Mouse (Mus musculus): Measurements from ENCODE around the gene Tbc1d20. TPM values are rescaled to one million over a fixed set of nuclear protein-coding genes. Genes with fewer than 3 reads are reported as not detected.
"Not testable (repeated sequence)": the region's sequence is repeated elsewhere in the genome, so short reads cannot be mapped to it uniquely, and the experiment has no call there.

Tbc1d20 gene
- polyA plus RNA-seq (2016; fragmentation: Nextera tagmentation; extraction: Ambion mirVana), result 33.6 and 37.5 TPM in 2 replicates

- H3K9me3 ChIP-seq (replicated peaks), result no peaks in the 10 kb centered on the region
- H3K4me2 ChIP-seq, result peak within 1 kb of the TSS; percentile 78
- peak; percentile 99 for ATAC-seq (ENCODE audit: insufficient number of reproducible peaks, low FRiP score)
- WGBS, result under 1% methylated on average over 69 of the region's 70 CpGs
- H3K27me3 ChIP-seq (replicated peaks), result no peaks in the 10 kb centered on the region
- no peaks in the 10 kb centered on the region for H3K36me3 ChIP-seq
- peak within 1 kb of the TSS; percentile 94 for H3K9ac ChIP-seq
- peaks cover 40% of the 10 kb centered on the region for H3K4me1 ChIP-seq (replicated peaks)
- H3K4me3 ChIP-seq, result peak within 1 kb of the TSS; percentile 79
- peak within 1 kb of the TSS; percentile 83 for H3K27ac ChIP-seq (ENCODE audit: poor library complexity, severe bottlenecking)
Measured at GRCm38 (mm10) chr2:152293727-152294475, at the start of gene Tbc1d20. Gene Tbc1d20 (plus strand): TSS chr2:152293828.

- no peak overlapping the region for H3K9ac ChIP-seq
- H3K4me3 ChIP-seq, result no peak overlapping the region
- no peaks in the 10 kb centered on the region for H3K27me3 ChIP-seq (replicated peaks)
- no peak for ATAC-seq (ENCODE audit: insufficient number of reproducible peaks, low FRiP score)
- H3K36me3 ChIP-seq, result peaks cover 20% of the 10 kb centered on the region
- no peak overlapping the region for H3K4me2 ChIP-seq
- 85% methylated on average over 1 of the region's 1 CpGs for WGBS
- H3K27ac ChIP-seq (ENCODE audit: poor library complexity, severe bottlenecking), result no peak overlapping the region
- H3K4me1 ChIP-seq (replicated peaks), result 0 out of 2 replicates have a peak, but pooled peaks cover 5% of the 10 kb centered on the region
- no peaks in the 10 kb centered on the region for H3K9me3 ChIP-seq (replicated peaks)
Measured at GRCm38 (mm10) chr2:152247213-152247612, 46.4 kb upstream of the Tbc1d20 start.

GRCm38 (mm10) chr2:152250511-152250910, 43.1 kb upstream of the Tbc1d20 start:
- no peak for ATAC-seq (ENCODE audit: insufficient number of reproducible peaks, low FRiP score)
- Histone ChIP-seq H3K4me2 (no peak overlapping the region), H3K4me3 (no peak overlapping the region), H3K4me1 (replicated peaks) (no peaks in the 10 kb centered on the region), H3K9me3 (replicated peaks) (no peaks in the 10 kb centered on the region), H3K27me3 (replicated peaks) (no peaks in the 10 kb centered on the region), H3K27ac (ENCODE audit: poor library complexity, severe bottlenecking) (no peak overlapping the region), H3K36me3 (peaks cover 40% of the 10 kb centered on the region), H3K9ac (no peak overlapping the region)
- 63% methylated on average over 4 of the region's 4 CpGs for WGBS

- Histone ChIP-seq H3K4me1 (replicated peaks) (no peaks in the 10 kb centered on the region), H3K27me3 (replicated peaks) (no peaks in the 10 kb centered on the region), H3K27ac (ENCODE audit: poor library complexity, severe bottlenecking) (no peak overlapping the region), H3K9me3 (replicated peaks) (no peaks in the 10 kb centered on the region), H3K36me3 (peaks cover 73% of the 10 kb centered on the region), H3K4me2 (no peak overlapping the region), H3K9ac (no peak overlapping the region), H3K4me3 (no peak overlapping the region)
- 94% methylated on average over 1 of the region's 1 CpGs for WGBS
- ATAC-seq (ENCODE audit: insufficient number of reproducible peaks, low FRiP score), result no peak
Measured at GRCm38 (mm10) chr2:152259739-152260138, 33.9 kb upstream of the Tbc1d20 start.

DNA sequence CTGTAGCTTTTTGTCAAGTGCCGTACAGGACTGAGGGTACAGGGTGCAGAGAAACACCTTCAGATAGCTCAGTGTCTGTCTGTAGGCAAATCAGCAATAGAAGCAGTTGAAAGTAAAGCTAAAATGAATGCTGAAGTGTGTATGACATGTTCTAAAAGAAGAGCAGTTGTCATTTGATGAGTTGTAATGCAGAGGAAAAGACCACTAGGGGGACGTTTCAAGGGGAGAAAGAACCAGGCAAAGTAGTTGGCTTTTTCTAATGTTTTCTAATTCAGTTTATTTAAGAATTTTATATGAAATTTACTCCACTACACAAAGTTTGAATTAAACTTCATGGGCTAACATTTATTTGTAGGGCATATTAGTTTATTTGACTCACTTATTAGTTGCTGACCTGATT, 20.0 kb upstream of the Tbc1d20 start:
- Histone ChIP-seq H3K27me3 (replicated peaks) (no peaks in the 10 kb centered on the region), H3K9me3 (replicated peaks) (no peaks in the 10 kb centered on the region), H3K27ac (ENCODE audit: poor library complexity, severe bottlenecking) (no peak overlapping the region), H3K9ac (no peak overlapping the region), H3K4me1 (replicated peaks) (no peaks in the 10 kb centered on the region), H3K36me3 (peaks cover 77% of the 10 kb centered on the region), H3K4me2 (no peak overlapping the region), H3K4me3 (no peak overlapping the region)
- no peak for ATAC-seq (ENCODE audit: insufficient number of reproducible peaks, low FRiP score)
- 73% methylated on average over 2 of the region's 2 CpGs for WGBS

DNA sequence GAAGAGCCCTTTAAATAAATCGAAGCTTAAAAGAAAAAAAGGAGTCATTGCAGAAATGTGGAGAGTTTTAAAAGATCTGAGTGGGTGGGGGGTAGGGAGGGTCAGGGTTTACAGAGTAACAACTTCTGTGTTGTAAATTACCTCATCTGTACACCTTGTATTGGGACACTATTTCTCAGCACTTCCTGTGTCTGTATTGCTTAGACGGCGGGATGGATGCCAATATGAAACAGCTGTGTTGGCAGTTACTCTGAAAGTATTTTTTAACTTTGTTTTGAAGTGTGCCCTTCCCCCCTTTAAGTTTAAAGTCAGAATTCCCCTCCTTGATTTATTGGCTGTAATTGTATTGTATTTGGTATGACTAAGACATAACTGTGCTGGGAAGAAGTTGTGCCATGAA, 12.2 kb upstream of the Tbc1d20 start:
- WGBS, result 88% methylated on average over 3 of the region's 3 CpGs
- no peaks in the 10 kb centered on the region for H3K9me3 ChIP-seq (replicated peaks)
- no peak overlapping the region for H3K4me2 ChIP-seq
- peaks cover 73% of the 10 kb centered on the region for H3K36me3 ChIP-seq
- H3K4me3 ChIP-seq, result no peak overlapping the region
- H3K27ac ChIP-seq (ENCODE audit: poor library complexity, severe bottlenecking), result no peak overlapping the region
- H3K27me3 ChIP-seq (replicated peaks), result no peaks in the 10 kb centered on the region
- H3K9ac ChIP-seq, result no peak overlapping the region
- H3K4me1 ChIP-seq (replicated peaks), result no peaks in the 10 kb centered on the region
- no peak for ATAC-seq (ENCODE audit: insufficient number of reproducible peaks, low FRiP score)

- H3K27ac ChIP-seq (ENCODE audit: poor library complexity, severe bottlenecking), result no peak overlapping the region
- H3K4me3 ChIP-seq, result no peak overlapping the region
- WGBS, result 89% methylated on average over 5 of the region's 5 CpGs
- no peak overlapping the region for H3K4me2 ChIP-seq
- ATAC-seq (ENCODE audit: insufficient number of reproducible peaks, low FRiP score), result no peak
- H3K9ac ChIP-seq, result no peak overlapping the region
- no peaks in the 10 kb centered on the region for H3K27me3 ChIP-seq (replicated peaks)
- no peaks in the 10 kb centered on the region for H3K9me3 ChIP-seq (replicated peaks)
- 0 out of 2 replicates have a peak, but pooled peaks cover 10% of the 10 kb centered on the region for H3K4me1 ChIP-seq (replicated peaks)
- H3K36me3 ChIP-seq, result peaks cover 51% of the 10 kb centered on the region
Measured at GRCm38 (mm10) chr2:152287560-152287959, 6.1 kb upstream of the Tbc1d20 start.

- H3K9me3 ChIP-seq (replicated peaks), result no peaks in the 10 kb centered on the region
- no peak overlapping the region for H3K9ac ChIP-seq
- H3K4me2 ChIP-seq, result no peak overlapping the region
- 0 out of 2 replicates have a peak, but pooled peaks cover 10% of the 10 kb centered on the region for H3K4me1 ChIP-seq (replicated peaks)
- peaks cover 46% of the 10 kb centered on the region for H3K36me3 ChIP-seq
- no peak overlapping the region for H3K4me3 ChIP-seq
- 63% methylated on average over 8 of the region's 8 CpGs for WGBS
- H3K27me3 ChIP-seq (replicated peaks), result no peaks in the 10 kb centered on the region
- ATAC-seq (ENCODE audit: insufficient number of reproducible peaks, low FRiP score), result no peak
- no peak overlapping the region for H3K27ac ChIP-seq (ENCODE audit: poor library complexity, severe bottlenecking)
Measured at GRCm38 (mm10) chr2:152288046-152288445, 5.6 kb upstream of the Tbc1d20 start.

GRCm38 (mm10) chr2:152289623-152290022, 4.0 kb upstream of the Tbc1d20 start:
- not testable (repeated sequence) for H3K4me3 ChIP-seq; H3K27me3 ChIP-seq (replicated peaks); H3K9me3 ChIP-seq (replicated peaks); H3K9ac ChIP-seq; H3K4me2 ChIP-seq; H3K27ac ChIP-seq (ENCODE audit: poor library complexity, severe bottlenecking); ATAC-seq (ENCODE audit: insufficient number of reproducible peaks, low FRiP score)
- peaks cover 13% of the 10 kb centered on the region for H3K4me1 ChIP-seq (replicated peaks)
- WGBS, result 58% methylated on average over 2 of the region's 2 CpGs
- peaks cover 31% of the 10 kb centered on the region for H3K36me3 ChIP-seq

GRCm38 (mm10) chr2:152292475-152292874, 1.2 kb upstream of the Tbc1d20 start:
- no peaks in the 10 kb centered on the region for H3K27me3 ChIP-seq (replicated peaks)
- 61% methylated on average over 2 of the region's 2 CpGs for WGBS
- H3K9me3 ChIP-seq (replicated peaks), result no peaks in the 10 kb centered on the region

DNA sequence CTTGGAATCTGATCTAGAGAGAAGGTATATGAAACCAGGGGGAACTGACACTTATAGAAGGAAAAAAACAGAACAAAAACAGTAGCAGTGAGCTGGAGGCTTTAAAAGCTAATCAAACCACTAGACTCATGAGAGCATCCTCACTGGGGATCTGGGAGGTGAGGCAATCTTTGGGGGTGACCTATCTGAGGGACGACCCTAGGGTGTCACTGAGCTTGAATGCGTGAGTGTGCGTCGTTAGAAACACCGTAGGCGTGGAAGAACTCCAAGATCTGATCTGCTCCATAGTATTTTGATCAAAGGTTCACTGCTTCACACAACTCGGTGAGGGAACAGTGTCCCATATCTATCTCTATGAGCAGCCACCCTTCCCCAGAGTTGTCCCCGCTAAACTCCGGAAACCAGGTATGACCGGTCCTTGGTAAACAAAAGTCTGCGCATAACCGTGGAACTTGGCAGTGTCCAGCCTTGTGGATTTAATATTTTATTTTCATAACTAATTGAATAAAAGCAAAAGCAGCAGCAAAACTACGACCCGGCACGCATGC, 375 bp upstream of the Tbc1d20 start:
- H3K4me1 ChIP-seq (replicated peaks), result peaks cover 38% of the 10 kb centered on the region
- no peak overlapping the region for H3K27ac ChIP-seq (ENCODE audit: poor library complexity, severe bottlenecking)
- peak overlapping the region; percentile 78 for H3K4me2 ChIP-seq

More at GRCm38 (mm10) chr2:152292475-152292874, 1.2 kb upstream of the Tbc1d20 start:
- no peak overlapping the region for H3K4me2 ChIP-seq
- no peak overlapping the region for H3K4me3 ChIP-seq
- peaks cover 33% of the 10 kb centered on the region for H3K4me1 ChIP-seq (replicated peaks)
- ATAC-seq (ENCODE audit: insufficient number of reproducible peaks, low FRiP score), result no peak
- no peak overlapping the region for H3K9ac ChIP-seq
- no peak overlapping the region for H3K27ac ChIP-seq (ENCODE audit: poor library complexity, severe bottlenecking)
- peaks cover 10% of the 10 kb centered on the region for H3K36me3 ChIP-seq

More for the DNA sequence above, 375 bp upstream of the Tbc1d20 start:
- under 1% methylated on average over 15 of the region's 15 CpGs for WGBS
- H3K36me3 ChIP-seq, result 0 out of 2 replicates have a peak, but pooled peaks cover 6% of the 10 kb centered on the region
- peak; percentile 54 for ATAC-seq (ENCODE audit: insufficient number of reproducible peaks, low FRiP score)
- H3K27me3 ChIP-seq (replicated peaks), result no peaks in the 10 kb centered on the region
- H3K4me3 ChIP-seq, result peak overlapping the region; percentile 79
- peak overlapping the region; percentile 66 for H3K9ac ChIP-seq
- H3K9me3 ChIP-seq (replicated peaks), result no peaks in the 10 kb centered on the region
